Mouse (Mus musculus): ENCODE measurements around the gene Sebox.
"Not testable (repeated sequence)": the region's sequence is repeated elsewhere in the genome, so short reads cannot be mapped to it uniquely, and the experiment has no call there.

Sebox gene

DNA sequence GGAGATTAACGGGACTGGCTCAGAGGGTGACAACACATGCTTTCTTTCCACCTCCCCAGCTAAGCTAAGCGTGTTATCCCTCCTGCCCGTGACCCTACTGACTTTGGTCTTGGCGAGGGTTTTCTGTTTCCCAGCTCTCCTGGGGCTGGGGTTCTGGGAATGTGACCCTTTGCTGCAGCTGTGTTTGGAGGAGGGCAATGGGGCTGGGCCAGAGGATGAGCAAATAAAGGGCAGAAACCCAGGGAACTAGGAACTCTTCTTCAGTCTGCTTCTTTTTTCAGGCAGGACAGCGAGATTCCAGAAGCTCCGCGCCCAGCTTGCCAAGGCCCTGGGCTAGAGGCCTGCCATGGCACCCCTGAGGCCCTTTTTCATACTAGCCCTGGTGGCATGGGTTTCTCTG, 4.2 kb upstream of the Sebox start, which contains the start of gene Vtn:
Vtn (plus strand) TSS at position 88 of the 400 bp plus-strand sequence.
- no peak for DNase-seq

DNA sequence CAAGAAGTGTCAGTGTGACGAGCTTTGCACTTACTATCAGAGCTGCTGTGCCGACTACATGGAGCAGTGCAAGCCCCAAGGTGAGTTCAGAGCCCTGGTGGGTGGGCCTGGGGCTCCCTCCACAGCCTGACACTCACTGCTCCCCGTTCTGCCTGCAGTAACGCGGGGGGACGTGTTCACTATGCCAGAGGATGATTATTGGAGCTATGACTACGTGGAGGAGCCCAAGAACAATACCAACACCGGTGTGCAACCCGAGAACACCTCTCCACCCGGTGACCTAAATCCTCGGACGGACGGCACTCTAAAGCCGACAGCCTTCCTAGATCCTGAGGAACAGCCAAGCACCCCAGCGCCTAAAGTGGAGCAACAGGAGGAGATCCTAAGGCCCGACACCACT, 3.7 kb upstream of the Sebox start:
- no peak for DNase-seq

- no peak for DNase-seq
Measured at GRCm38 (mm10) chr11:78500623-78501202, 2.5 kb upstream of the Sebox start.

DNA sequence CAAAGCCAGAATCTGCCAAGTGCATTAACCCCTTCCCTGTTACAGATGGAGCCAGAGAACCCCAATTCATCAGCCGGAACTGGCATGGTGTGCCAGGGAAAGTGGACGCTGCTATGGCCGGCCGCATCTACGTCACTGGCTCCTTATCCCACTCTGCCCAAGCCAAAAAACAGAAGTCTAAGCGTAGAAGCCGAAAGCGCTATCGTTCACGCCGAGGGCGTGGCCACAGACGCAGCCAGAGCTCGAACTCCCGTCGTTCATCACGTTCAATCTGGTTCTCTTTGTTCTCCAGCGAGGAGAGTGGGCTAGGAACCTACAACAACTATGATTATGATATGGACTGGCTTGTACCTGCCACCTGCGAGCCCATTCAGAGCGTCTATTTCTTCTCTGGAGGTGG, 1.7 kb upstream of the Sebox start:
- DNase-seq = no peak

- no peak for DNase-seq
Measured at GRCm38 (mm10) chr11:78505430-78505829, 2.2 kb downstream of the Sebox start.

GRCm38 (mm10) chr11:78509148-78509547, 5.9 kb downstream of the Sebox start:
- no peak for DNase-seq

- DNase-seq = peak; percentile 81 to 84
Measured at GRCm38 (mm10) chr11:78512025-78512957, 9.0 kb downstream of the Sebox start, which contains the start of the genes Tmem199 and Poldip2. Tmem199 (minus strand) TSS chr11:78512172. Poldip2 (plus strand) TSS chr11:78512193.

GRCm38 (mm10) chr11:78513106-78513790, 10.0 kb downstream of the Sebox start:
- DNase-seq = no peak

DNA sequence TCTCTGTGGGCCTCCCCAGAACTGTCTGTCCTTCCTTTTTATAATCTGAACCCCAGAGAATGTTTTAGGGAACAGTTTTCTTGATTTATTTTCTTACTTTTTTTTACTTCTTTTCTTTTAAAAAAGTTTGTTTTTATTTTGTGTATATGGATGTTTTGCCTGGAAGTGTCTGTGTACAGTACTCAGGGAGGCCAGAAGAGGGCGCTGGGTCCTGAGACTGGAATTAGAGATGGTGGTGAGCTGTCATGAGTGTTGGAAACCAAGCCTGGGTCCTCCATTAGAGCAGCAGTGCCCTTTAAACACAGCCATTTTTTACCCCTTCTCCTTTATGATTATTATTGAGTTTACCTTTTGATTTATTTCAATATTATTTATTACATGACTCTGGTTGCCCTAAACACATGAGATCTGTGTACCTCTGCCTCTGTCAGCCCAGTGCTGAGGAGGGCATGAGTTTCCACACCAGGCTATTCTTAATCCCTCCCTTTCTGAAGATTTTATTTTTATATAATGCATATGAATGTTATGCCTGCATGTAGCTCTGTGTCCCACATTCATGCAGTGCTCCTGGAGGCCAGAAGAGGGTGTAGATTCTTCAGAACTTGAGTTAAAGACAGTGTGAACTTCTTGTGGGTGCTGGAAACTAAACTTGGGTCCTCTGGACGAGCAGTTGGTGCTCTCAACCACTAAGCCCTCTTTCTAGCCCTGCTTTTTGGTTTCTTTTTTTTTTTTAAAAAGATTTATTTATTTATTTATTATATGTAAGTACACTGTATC, 12.5 kb downstream of the Sebox start:
- DNase-seq = no peak

GRCm38 (mm10) chr11:78518931-78519330, 15.7 kb downstream of the Sebox start:
- no peak for DNase-seq

- no peak for DNase-seq
Measured at GRCm38 (mm10) chr11:78521880-78522279, 18.6 kb downstream of the Sebox start.

DNA sequence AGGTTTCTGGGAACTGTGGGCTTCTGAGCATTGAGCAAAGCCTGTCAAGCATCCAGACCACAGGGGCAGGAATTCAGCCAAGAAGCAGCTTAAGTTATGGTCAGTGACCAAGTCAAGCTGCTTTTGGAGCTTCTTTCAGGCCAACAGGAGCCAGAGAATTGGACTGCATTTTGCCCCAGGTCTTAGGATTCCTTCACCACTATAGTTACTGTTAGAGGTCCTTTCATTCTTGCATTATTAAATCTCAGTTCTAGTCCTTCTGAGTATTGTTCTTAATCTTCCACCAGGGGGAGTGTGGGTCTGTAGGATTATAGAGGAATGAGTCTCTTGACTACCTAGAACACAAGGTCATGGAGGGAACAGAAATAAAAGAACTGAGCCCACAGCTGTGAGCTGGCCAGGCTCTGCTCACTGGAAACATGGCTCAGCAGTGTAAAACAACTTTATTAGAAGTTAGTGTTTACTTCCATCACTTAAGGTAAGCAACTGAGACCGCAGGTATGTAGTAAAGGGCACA, 19.3 kb downstream of the Sebox start:
- no peak for DNase-seq

DNA sequence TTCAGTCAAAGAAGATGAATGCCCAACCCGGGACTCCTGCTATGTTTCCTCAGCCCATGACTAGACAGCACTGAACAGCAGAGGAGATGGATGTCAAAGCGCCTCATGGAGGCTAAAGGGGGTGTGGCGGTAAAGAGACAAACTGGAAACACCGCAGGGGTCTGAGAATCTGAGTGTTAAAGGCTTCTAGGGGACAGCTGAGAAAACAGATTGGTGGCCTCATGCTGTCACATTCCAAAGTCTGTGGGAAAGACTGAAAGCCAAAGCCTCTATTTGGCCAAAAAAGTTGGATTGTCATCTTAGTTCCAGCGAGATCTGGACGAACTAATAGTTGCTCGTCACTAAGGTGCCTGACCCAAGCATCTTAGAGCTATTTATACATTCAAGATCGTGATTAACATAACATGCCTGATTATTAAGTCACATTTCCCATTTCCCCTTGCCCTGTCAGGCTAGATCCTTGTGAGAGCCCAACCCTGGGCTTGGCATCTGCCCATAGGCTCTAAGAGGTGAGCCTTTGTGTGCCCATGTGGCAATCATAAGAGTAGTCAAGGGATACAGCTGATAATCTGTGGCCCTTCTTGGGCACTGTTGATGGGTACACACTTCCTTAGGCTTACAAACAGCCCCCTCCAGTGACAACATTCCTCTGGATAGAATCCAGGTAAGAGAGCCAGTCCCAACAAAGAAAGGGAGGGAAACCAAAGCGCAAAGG, 20.2 kb downstream of the Sebox start:
- no peak for DNase-seq

GRCm38 (mm10) chr11:78524838-78525237, 21.6 kb downstream of the Sebox start:
- no peak for DNase-seq

DNA sequence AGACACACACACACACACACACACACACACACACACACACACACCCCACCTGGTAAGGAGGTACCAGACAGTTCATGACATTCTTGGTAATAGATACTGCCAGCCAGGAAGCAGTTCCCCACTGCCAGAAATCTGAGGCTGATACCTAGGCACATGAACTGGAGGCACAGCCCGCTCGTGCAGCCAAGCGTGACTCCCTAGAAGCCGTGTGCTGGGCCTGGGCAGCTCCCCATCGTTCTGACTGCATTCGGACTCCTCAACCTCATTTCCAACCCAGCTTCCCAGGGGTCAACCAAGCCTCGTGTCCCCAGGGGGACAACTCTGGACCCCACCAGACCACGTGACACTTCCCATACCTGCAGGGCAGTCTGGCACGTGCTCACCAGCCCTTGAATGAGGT, 25.5 kb downstream of the Sebox start:
- no peak for DNase-seq

GRCm38 (mm10) chr11:78530001-78530400, 26.8 kb downstream of the Sebox start:
- no peak for DNase-seq

- DNase-seq = no peak
Measured at GRCm38 (mm10) chr11:78531046-78531445, 27.8 kb downstream of the Sebox start.

GRCm38 (mm10) chr11:78531515-78531914, 28.3 kb downstream of the Sebox start:
- DNase-seq = not testable (repeated sequence)

- no peak for DNase-seq
Measured at GRCm38 (mm10) chr11:78534516-78534915, 31.3 kb downstream of the Sebox start.

GRCm38 (mm10) chr11:78535376-78536079, 32.3 kb downstream of the Sebox start:
- DNase-seq = no peak

All from thymus, adult 18-20 months (tissue).